Mouse (Mus musculus) mesoderm, embryonic 11.5 days (tissue): ENCODE data around the gene A630076J17Rik.

ENCODE experiments used
- DNase-seq: peaks from one replicate; pipeline ENCODE4 v3.0.0-alpha.2; 2012; ENCODE audit warnings: low read depth, low spot score

A630076J17Rik gene

GRCm38 (mm10) chr3:107229822-107230221, 592 bp upstream of the A630076J17Rik start:
- DNase-seq: no peak

- no peak for DNase-seq
Measured at GRCm38 (mm10) chr3:107231202-107231601, 788 bp downstream of the A630076J17Rik start.

DNA sequence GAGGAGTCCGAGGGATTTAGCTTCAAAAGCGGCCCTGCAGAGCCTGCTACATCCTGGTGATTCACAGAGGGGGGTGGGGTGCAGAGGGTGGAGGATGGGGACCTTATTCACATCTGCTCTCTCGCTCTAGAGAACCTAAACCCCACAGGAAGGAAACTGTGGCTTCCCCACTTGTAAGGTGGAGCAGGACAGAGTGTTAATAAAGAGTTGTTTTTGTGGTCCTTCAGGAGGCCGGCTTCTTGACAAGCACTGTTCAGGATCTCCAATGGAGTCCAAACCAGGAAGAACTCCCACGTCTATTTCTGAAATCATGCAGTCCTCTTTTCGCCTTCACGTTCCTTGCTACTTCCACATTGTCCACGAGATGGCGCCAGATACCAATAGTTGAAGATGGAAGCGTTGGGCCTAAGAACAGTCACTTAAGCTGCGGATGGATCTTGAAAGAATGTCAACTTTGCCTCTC, 3.0 kb downstream of the A630076J17Rik start:
- DNase-seq: peak; percentile 86

DNA sequence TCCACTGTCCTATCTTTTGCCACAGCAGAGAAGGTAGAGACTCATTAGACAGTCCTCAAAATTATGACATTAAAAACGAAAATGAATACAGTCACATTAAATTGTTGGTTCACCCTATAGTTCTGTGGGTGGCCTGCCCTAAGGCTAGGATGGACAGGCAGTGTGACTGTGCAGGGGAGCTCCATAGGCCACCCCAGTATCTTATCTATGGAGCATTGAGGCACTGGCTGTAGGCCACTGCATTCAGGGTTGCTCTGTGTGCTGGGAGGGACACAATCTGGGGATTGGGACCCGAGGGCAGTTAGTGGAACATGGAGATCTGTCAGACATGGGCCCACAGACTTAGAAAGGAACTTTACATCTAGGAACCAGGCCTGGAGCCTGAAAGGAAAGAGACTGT, 3.5 kb downstream of the A630076J17Rik start:
- no peak for DNase-seq

GRCm38 (mm10) chr3:107238051-107238450, 7.6 kb downstream of the A630076J17Rik start:
- DNase-seq: no peak

DNA sequence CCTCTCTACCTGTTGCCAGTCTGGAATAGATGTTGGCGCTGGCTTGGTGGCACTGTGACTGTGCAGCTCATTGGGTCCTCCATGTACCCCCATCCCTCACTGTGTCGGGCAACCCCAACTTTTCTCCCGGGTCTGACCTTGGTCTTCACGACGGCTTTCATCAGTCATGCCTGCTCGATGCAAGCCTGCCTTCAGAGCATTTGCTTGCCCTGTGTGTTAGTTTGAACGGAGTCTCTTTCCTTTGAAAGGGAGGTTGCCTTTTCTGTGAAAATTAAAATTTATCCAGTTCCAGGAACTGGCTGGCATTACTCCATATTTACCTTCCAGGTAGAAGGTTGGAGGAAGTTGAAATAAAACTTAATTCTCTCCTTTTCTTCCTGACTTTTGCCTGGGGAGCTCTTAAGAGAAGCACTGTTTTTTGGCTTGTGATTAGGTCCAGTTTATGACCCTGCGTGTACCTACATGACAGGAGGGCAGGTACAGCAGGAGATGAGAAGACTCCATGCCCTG, 8.1 kb downstream of the A630076J17Rik start:
- DNase-seq: no peak

GRCm38 (mm10) chr3:107239607-107240006, 9.2 kb downstream of the A630076J17Rik start, which contains the start of gene Prok1:
TSS of gene Prok1 (minus strand) at chr3:107239707.
- no peak for DNase-seq

- DNase-seq: no peak
Measured at GRCm38 (mm10) chr3:107241389-107242094, 11.1 kb downstream of the A630076J17Rik start.

GRCm38 (mm10) chr3:107246876-107247275, 16.5 kb downstream of the A630076J17Rik start:
- no peak for DNase-seq

DNA sequence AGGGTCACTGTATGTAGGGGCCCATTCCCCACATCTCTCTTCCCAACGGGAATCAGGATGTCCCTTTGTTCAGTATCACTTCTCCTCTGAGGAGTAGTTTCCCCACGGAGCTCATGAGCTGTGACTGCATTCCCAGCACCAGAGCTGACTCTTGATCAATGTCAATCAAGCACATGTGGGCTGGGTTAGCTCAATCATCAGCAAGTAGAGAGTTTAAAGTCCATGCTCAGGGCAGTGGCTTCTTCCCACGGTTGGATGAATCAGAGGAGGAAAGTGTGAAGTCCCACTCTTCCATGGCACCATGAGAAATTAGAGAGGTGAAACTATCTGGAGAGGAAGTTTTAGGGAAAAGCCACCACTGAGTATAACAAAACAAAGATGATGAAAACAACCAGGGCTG, 18.6 kb downstream of the A630076J17Rik start:
- no peak for DNase-seq

- DNase-seq: no peak
Measured at GRCm38 (mm10) chr3:107250320-107250719, 19.9 kb downstream of the A630076J17Rik start.

GRCm38 (mm10) chr3:107252035-107252434, 21.6 kb downstream of the A630076J17Rik start:
- DNase-seq: no peak

DNA sequence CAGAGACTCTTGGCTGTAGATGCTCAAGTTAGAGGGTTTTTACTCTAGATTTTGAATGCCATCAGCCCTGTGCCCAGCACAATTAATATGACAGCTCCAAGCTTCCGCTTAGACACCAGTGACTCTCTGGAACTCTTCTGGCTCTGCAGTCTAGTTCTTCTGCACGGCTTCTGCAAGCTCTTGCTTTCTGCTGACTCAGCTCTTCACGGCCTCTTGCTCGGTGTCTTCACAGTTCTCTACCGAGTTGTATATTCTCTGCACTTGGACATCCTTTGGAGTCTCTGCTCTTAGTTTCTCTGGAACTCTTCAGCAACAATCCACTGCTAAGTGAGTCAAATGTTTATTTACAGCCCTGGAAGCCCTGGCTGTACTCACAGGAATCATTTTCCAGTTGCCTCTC, 23.5 kb downstream of the A630076J17Rik start:
- no peak for DNase-seq

- no peak for DNase-seq
Measured at GRCm38 (mm10) chr3:107255992-107256391, 25.6 kb downstream of the A630076J17Rik start.

- DNase-seq: peak; percentile 34
Measured at GRCm38 (mm10) chr3:107256724-107257123, 26.3 kb downstream of the A630076J17Rik start.

- DNase-seq: no peak
Measured at GRCm38 (mm10) chr3:107257924-107258323, 27.5 kb downstream of the A630076J17Rik start.

DNA sequence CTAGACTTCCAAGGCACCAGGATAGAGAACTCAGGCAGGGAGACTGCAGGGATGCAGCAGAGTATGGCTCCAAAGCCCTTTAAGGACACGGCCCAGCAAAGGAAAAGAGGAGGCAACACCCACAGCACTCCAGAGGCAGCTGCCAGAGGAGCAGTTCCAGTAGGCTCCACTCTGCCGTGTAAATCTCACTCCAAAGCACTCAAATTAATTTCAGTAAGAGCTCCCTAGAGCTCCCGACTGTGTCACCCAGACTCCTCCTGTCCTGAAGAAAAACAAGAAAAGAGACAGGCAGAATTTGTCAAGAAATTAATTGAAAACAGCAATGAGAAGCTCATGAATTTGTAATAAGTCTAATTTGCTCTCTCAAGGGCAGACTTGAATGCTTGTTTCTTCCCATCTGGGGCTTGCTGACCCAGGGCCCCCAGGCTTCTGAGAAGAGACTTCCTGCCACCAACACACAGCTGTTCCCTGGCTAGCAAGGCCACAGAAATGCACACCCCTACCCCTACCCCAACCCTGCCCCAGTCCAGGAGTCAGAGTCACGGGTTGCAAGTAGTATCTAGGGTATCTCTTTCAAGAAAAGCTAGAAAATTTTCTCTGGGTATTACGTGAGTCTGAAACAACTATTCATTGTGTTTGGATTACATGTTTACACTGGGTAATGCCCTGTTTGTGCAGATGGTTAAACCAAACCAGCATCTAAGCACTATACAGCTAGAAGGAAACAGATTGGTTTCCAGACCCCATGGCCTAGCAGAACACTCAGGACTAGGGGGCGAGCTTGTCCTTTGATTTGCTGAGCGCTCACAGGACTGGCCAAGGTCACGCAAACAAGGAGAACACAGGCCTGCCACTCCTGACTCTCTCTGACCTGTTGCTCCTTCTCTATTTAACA, 30.8 kb downstream of the A630076J17Rik start:
- peak; percentile 21 for DNase-seq

DNA sequence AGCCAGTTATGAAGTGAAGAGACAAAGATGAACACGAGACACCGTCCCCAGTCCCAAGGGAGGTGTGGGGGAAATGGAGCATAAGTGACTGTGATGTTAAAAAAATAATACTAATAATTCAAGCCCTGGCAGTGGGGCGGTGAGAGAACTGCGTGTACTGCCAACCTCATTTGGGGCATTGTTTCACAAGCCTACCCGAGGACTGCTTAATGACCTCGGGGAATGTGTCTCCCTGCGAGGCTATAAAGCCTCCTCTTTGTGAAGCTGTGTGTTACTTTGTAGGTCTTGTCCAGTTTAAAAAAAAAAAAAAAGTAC, 31.4 kb downstream of the A630076J17Rik start:
- DNase-seq: peak; percentile 34

DNA sequence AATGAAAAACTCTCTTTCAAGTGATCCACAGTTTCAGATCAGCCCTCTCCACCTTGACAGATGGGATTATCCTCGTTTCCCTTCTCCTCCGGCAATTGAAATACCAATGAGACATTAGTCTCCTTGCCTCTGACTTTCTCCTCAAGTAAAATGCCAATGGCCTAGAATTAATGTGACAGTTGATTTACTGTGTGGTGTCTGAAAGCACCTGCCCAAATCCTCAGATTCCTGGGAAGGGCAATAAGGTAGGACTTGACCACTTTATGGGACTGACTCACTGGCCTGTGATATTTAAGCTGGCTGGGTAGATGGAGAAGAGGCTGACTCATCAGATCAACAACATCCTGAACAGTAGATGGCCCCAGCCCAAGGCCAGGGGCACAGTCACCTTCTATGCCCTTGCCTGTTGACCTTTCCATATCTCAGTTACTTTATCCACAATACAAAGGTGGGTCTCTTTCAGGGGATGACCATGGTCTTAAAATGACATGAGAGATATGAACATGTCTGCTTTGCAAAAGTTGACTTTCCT, 36.5 kb downstream of the A630076J17Rik start:
- DNase-seq: no peak

DNA sequence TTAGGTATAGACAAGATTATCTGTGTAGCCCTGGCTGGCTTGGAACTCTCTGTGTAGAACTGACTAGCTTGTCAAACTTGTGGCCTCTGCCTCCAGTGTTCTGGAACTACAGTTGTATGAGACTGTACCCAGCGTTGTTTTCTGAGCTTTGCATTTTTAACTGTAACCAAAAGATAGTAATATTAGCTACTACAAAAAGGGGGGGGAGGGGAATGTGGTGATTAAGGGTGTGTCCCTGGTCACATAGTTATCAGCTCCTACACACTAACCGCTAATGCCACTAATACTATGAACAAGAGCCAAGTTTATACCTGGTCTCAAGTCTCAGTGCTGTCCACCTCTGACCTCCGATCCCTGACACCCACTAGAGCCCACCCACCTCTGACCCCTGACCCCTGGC, 42.0 kb downstream of the A630076J17Rik start:
- DNase-seq: no peak

GRCm38 (mm10) chr3:107273820-107274219, 43.4 kb downstream of the A630076J17Rik start:
- peak; percentile 70 for DNase-seq

DNA sequence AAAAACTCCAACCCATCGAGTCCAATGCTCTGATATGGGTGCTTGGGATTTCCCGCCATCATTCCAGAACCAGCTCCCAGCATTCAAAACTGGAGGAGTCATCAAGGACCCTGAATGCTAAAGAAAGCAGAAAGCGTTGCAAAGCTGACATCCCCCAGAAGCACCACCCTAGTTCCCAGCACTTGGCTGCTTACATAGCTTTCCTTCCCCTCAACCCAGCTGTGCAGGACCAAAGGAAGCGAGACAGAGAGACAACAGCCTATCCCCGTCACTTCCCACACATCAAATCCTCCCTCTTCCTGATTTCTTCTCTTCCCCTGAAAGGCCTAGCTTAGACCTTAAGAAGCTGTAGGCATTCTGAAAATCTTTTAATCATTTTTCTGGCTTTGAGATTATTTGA, 44.9 kb downstream of the A630076J17Rik start:
- no peak for DNase-seq
